Mouse (Mus musculus) erythroblast, adult 5-6 weeks (primary cell): ENCODE data around the gene Lmo2. TPM values are rescaled to one million over a fixed set of nuclear protein-coding genes. Genes with fewer than 3 reads are reported as not detected.
"Not testable (repeated sequence)": the region's sequence is repeated elsewhere in the genome, so short reads cannot be mapped to it uniquely, and the experiment has no call there.

Experiments used
- ATAC-seq: replicated peaks from 2 replicates; pipeline ENCODE4 v1.8.0; 2016; ENCODE audit warnings: moderate number of reproducible peaks, mild to moderate bottlenecking, moderate TSS enrichment, inconsistent platforms; ENCODE audit not compliant: poor library complexity, low FRiP score, severe bottlenecking
- total RNA-seq, 2 experiments: library from RNA; stranded (forward) in 1 of 2; stranded (reverse) in 1 of 2; fragments of 150-400 nt in 1 of 2; fragments of 200-764, 138-1000 nt in 1 of 2; gene quantifications; 2 replicates each; pipeline versions ENCODE4 v1.2.3 to v1.2.4; 2015 to 2017; ENCODE audit warnings: low replicate concordance in 2 of 2

The Lmo2 gene
- total RNA-seq, 2 experiments from 2014 or later, result 564 to 827 TPM

- ATAC-seq, result peak; percentile 49
Measured at GRCm38 (mm10) chr2:103970791-103971649, 13.2 kb downstream of the Lmo2 start.

GRCm38 (mm10) chr2:103971838-103972237, 14.1 kb downstream of the Lmo2 start:
- no peak for ATAC-seq

- ATAC-seq, result no peak
Measured at GRCm38 (mm10) chr2:103975904-103976303, 18.1 kb downstream of the Lmo2 start.

GRCm38 (mm10) chr2:103977216-103977615, 19.4 kb downstream of the Lmo2 start:
- ATAC-seq, result no peak

- ATAC-seq, result no peak
Measured at GRCm38 (mm10) chr2:103977716-103978115, 19.9 kb downstream of the Lmo2 start.

- peak; percentile 52; the same call in 1 of the 2 replicates for ATAC-seq
Measured at GRCm38 (mm10) chr2:103982250-103982649, 24.5 kb downstream of the Lmo2 start.

- no peak for ATAC-seq
Measured at GRCm38 (mm10) chr2:103983146-103983545, 25.4 kb downstream of the Lmo2 start.

- ATAC-seq, result not testable (repeated sequence)
Measured at GRCm38 (mm10) chr2:103987595-103987994, 29.8 kb downstream of the Lmo2 start.

GRCm38 (mm10) chr2:103989724-103990123, 31.9 kb downstream of the Lmo2 start:
- ATAC-seq, result no peak

GRCm38 (mm10) chr2:103991303-103991702, 33.5 kb downstream of the Lmo2 start:
- ATAC-seq, result peak; percentile 64; the same call in 1 of the 2 replicates

GRCm38 (mm10) chr2:103992162-103992561, 34.4 kb downstream of the Lmo2 start:
- no peak for ATAC-seq

GRCm38 (mm10) chr2:103992618-103993332, 35.0 kb downstream of the Lmo2 start:
- no peak for ATAC-seq

GRCm38 (mm10) chr2:104001076-104001475, 43.3 kb downstream of the Lmo2 start:
- peak; percentile 88 for ATAC-seq

GRCm38 (mm10) chr2:104001861-104002260, 44.1 kb downstream of the Lmo2 start:
- no peak for ATAC-seq

- ATAC-seq, result peak; percentile 67
Measured at GRCm38 (mm10) chr2:104002711-104003413, 45.1 kb downstream of the Lmo2 start.

- no peak for ATAC-seq
Measured at GRCm38 (mm10) chr2:104007793-104008519, 50.2 kb downstream of the Lmo2 start.

GRCm38 (mm10) chr2:104008853-104009252, 51.1 kb downstream of the Lmo2 start:
- ATAC-seq, result not testable (repeated sequence)

GRCm38 (mm10) chr2:104023096-104023495, 65.3 kb downstream of the Lmo2 start:
- ATAC-seq, result no peak

- no peak for ATAC-seq
Measured at GRCm38 (mm10) chr2:104024656-104025055, 66.9 kb downstream of the Lmo2 start.
